Mouse (Mus musculus) adrenal gland, postnatal 10 days (tissue): Measurements from ENCODE around the gene Fam102a. TPM values are rescaled to one million over a fixed set of nuclear protein-coding genes. Genes with fewer than 3 reads are reported as not detected.

Experiments
- DNase-seq: peaks from one replicate; pipeline ENCODE4 v3.0.0; 2021; ENCODE audit warnings: mixed read lengths
- total RNA-seq, 2 experiments: library from RNA; stranded (reverse); gene quantifications; 2 replicates each; pipeline ENCODE4 v1.2.3; 2021

The Fam102a gene
- total RNA-seq, 2 experiments from 2014 or later = 24.6 to 26.8 TPM

DNA sequence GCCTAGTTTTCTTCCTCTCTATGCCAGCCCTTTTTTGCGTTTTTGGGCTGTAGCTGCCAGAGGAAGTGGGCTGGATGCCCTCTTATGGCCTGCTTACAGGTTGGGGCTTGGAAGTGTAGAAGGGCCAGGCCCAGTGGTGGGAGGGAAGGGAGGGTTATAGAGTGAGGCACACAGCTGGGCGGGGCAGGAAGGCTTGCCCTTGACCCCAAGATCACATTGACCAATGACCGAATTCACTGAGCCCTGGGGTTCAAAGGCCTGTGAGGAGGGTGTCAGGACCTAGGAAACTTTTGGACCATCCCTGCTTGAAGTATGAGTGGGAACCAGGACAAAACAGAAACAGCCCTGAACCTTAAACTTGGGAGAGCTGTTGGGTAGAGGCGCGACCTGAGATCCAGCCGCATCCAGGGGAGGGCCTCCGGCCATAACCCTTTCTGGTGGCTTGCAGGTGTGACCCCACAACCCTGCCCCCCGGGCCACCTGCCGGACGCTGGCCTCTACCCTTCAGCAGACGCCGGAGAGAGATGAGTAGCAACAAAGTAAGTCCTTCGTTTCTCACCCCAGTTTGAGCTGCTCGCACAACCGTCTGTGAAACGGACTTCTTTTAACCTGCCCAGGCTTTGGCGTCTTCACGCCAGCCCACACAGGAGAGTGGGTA lies 73.8 kb downstream of the Fam102a start:
- DNase-seq = no peak

DNA sequence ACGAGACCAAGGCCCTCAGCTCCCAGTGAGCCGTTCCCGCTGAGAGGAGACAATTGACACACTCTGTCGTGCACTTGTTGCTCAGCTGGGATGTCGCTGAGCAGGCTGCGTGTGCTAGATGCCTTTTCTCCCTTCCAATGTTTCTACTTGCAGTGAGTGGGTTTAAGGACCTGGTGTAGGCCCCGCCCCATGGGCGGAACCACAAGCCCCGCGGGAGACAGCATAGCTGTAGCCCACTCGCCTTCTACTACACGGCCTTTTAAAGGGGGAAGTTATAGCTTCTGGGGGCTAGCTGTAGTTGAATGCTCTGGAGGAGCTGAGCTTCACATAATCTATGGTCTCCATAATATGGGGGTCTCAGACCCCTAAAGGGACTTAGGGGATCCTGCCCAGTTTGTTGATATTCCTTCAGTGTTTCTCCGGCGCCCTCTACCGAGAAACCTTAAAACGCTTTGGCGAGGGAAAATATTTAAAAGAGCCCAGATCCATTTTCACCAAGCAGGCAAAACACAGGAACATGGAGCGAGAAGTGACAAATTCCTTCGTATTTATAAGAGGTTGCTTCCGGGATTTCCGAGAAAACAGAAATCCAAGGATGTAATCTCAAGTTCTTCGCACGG lies 75.6 kb downstream of the Fam102a start:
- DNase-seq = peak; percentile 70

DNA sequence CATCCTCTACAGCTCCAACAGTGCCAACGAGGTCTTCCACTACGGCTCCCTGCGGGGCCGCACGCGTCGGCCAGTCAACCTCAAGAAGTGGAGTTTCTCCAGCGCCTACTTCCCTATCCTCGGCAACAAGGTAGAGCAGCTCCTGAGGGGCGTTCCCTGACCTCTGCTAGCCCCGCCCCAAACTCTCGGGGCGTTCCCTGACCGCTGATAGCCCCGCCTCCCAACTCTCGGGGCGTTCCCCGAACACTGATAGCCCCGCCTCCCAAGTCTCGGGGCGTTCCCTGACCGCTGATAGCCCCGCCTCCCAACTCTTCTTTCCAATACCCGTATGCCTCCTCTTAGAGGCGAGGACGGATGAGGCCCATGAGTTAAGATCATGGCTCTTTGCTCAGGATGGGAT lies 77.1 kb downstream of the Fam102a start:
- DNase-seq = no peak

DNA sequence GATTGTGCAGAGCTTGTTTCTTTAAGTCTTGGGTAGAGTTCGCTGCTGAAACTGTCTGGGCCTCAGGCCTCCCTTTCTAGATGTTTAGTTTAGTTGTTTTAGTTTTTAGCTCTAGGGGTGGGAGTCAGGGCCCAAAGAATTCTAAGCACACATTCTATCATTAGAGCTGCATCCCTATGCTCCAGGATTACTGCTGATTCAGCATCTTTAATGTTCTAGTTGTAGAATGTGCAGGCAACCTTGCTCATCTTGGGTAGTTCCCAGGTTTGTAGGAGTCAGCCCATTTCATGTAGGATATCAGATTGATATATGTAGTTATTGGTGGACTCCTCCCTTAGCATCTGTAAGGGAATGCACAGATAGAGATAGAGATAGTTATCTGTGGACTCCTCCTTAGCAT lies 82.0 kb downstream of the Fam102a start:
- no peak for DNase-seq

DNA sequence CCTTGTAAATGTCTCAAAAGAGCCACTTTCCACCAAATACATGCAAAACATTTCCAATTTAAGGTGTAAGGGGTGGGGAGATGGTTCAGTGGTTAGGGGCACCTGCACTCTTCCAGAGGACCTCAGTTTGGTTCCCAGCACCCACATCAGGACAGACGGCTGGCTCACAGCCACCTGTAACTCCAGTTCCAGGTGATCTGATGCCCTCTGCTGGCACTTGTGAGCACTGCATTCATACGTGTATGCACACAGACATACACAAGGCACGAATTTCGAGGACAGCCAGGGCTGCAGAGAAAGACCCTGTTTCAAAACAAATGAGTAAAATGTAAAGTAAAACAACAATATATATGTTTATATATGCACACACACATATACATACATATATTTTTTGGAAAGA lies 82.5 kb downstream of the Fam102a start:
- no peak for DNase-seq

DNA sequence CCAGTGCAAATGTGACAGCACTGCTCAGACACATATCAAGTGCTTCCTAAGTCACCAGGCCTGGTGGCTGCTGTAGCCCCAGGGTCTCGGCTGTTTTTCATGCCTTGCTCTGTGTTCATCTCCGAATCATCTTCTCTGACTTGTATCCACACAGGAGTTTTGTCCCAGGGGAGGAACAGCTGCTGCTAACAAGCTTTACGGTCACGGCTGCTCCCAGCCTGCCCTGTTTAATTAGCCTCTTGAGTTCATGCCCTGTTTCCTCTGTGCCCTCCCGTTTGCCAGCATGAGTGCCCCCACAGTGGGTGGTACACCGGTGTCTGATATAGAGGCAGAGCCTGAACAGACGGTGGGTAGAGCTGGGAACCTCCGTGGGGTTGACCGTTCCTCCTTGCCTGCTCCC lies 82.9 kb downstream of the Fam102a start:
- DNase-seq = no peak

Other genes starting within 250 kb of the Fam102a start
- 10 to 100 TPM; 62.1 to 77.3 TPM for gene Golga2, start 247.9 kb upstream of the Fam102a start, total RNA-seq
- 100 to 1,000 TPM; 248 to 255 TPM for gene Swi5, start 247.3 kb upstream of the Fam102a start, total RNA-seq
- gene Ciz1, start 183.0 kb upstream of the Fam102a start, total RNA-seq = 10 to 100 TPM; 49.0 to 63.5 TPM
- gene Dnm1, start 182.0 kb upstream of the Fam102a start, total RNA-seq = 10 to 100 TPM; 15.8 to 23.8 TPM
- gene 1110008P14Rik, start 153.4 kb upstream of the Fam102a start, total RNA-seq = 100 to 1,000 TPM; 143 to 149 TPM
- gene Lcn2, start 147.1 kb upstream of the Fam102a start, total RNA-seq = 10 to 100 TPM; 12.0 to 21.8 TPM
- gene Ptges2, start 139.4 kb upstream of the Fam102a start, total RNA-seq = 10 to 100 TPM; 91.7 to 98.5 TPM
- gene Naif1, start 84.9 kb upstream of the Fam102a start, total RNA-seq = 1 to 10 TPM; 3.6 to 3.7 TPM
- 100 to 1,000 TPM in 1 of 2 experiments, 10 to 100 TPM in 1; 36.5 to 121 TPM for gene Slc25a25, start 83.9 kb upstream of the Fam102a start, total RNA-seq
- 10 to 100 TPM; 44.4 to 49.9 TPM for gene Dpm2, start 35.5 kb downstream of the Fam102a start, total RNA-seq
- gene Pip5kl1, start 39.5 kb downstream of the Fam102a start, total RNA-seq = not detected
- gene 9430097D07Rik, start 40.4 kb downstream of the Fam102a start, total RNA-seq = not detected
- 10 to 100 TPM; 14.3 to 14.7 TPM for gene St6galnac4, start 51.8 kb downstream of the Fam102a start, total RNA-seq
- gene St6galnac6, start 64.4 kb downstream of the Fam102a start, total RNA-seq = 10 to 100 TPM; 55.2 to 64.1 TPM
- 100 to 1,000 TPM in 1 of 2 experiments, 10 to 100 TPM in 1; 71.5 to 143 TPM for gene Ak1, start 86.4 kb downstream of the Fam102a start, total RNA-seq
- 10 to 100 TPM; 97.9 to 99.9 TPM for gene Eng, start 111.3 kb downstream of the Fam102a start, total RNA-seq
- gene Fpgs, start 168.8 kb downstream of the Fam102a start, total RNA-seq = 10 to 100 TPM; 27.1 to 37.6 TPM
- gene Cdk9, start 177.7 kb downstream of the Fam102a start, total RNA-seq = 10 to 100 TPM; 65.5 to 70.9 TPM
- gene Sh2d3c, start 185.7 kb downstream of the Fam102a start, total RNA-seq = 10 to 100 TPM; 28.9 to 35.4 TPM
- gene 6330409D20Rik, start 205.7 kb downstream of the Fam102a start, total RNA-seq = under 1 TPM in 1 of 2 experiments, not detected in 1; 0.30 TPM
- gene Tor2a, start 221.9 kb downstream of the Fam102a start, total RNA-seq = 10 to 100 TPM; 27.7 to 32.6 TPM
- under 1 TPM in 1 of 2 experiments, not detected in 1; 0.15 TPM for gene Ttc16, start 240.3 kb downstream of the Fam102a start, total RNA-seq
- 1 to 10 TPM; 4.8 to 5.0 TPM for gene Ptrh1, start 240.5 kb downstream of the Fam102a start, total RNA-seq
- gene Cfap157, start 249.1 kb downstream of the Fam102a start, total RNA-seq = not detected